Mouse (Mus musculus) CD4-positive, CD25-positive, alpha-beta regulatory T cell, adult 4 months (primary cell): ENCODE results near the gene Tpsab1. TPM values are rescaled to one million over a fixed set of nuclear protein-coding genes. Genes with fewer than 3 reads are reported as not detected.

ENCODE experiments used
- ATAC-seq: one replicate; pipeline ENCODE4 v1.8.0; 2017
- polyA plus RNA-seq, 2 experiments: library from polyadenylated mRNA; unstranded; fragments of 100-300 nt; shearing (Covaris generic); gene quantifications; one replicate each; pipeline ENCODE4 v1.2.1; 2017

Tpsab1 gene
- polyA plus RNA-seq, result not detected

GRCm38 (mm10) chr17:25345462-25345861 is at the start of gene Tpsab1:
Tpsab1 (minus strand) TSS chr17:25345562.
- ATAC-seq, result no peak

- no peak for ATAC-seq
Measured at GRCm38 (mm10) chr17:25394526-25394925, 49.2 kb upstream of the Tpsab1 start.

- ATAC-seq, result no peak
Measured at GRCm38 (mm10) chr17:25374011-25374410, 28.6 kb upstream of the Tpsab1 start.

GRCm38 (mm10) chr17:25372491-25372890 is 27.1 kb upstream of the Tpsab1 start:
- ATAC-seq, result no peak

- no peak for ATAC-seq
Measured at GRCm38 (mm10) chr17:25368973-25369372, 23.6 kb upstream of the Tpsab1 start, which contains the start of gene Tpsg1. Tpsg1 (plus strand) TSS chr17:25369273.

GRCm38 (mm10) chr17:25366005-25366404 is 20.6 kb upstream of the Tpsab1 start, which contains the start of gene Tpsb2:
Tpsb2 (plus strand) TSS chr17:25366305.
- no peak for ATAC-seq

- ATAC-seq, result no peak
Measured at GRCm38 (mm10) chr17:25363726-25364125, 18.4 kb upstream of the Tpsab1 start.

GRCm38 (mm10) chr17:25361291-25361690 is 15.9 kb upstream of the Tpsab1 start:
- no peak for ATAC-seq

GRCm38 (mm10) chr17:25341490-25341889 is 3.9 kb downstream of the Tpsab1 start:
- no peak for ATAC-seq

- ATAC-seq, result no peak
Measured at GRCm38 (mm10) chr17:25340003-25340402, 5.4 kb downstream of the Tpsab1 start.

GRCm38 (mm10) chr17:25338218-25338617 is 7.1 kb downstream of the Tpsab1 start:
- ATAC-seq, result no peak

GRCm38 (mm10) chr17:25333943-25334342 is 11.4 kb downstream of the Tpsab1 start:
- no peak for ATAC-seq

- no peak for ATAC-seq
Measured at GRCm38 (mm10) chr17:25332321-25332720, 13.0 kb downstream of the Tpsab1 start.

GRCm38 (mm10) chr17:25322930-25323329 is 22.4 kb downstream of the Tpsab1 start:
- no peak for ATAC-seq

- ATAC-seq, result no peak
Measured at GRCm38 (mm10) chr17:25320819-25321218, 24.5 kb downstream of the Tpsab1 start.

GRCm38 (mm10) chr17:25318354-25318753 is 27.0 kb downstream of the Tpsab1 start, which contains the start of gene Prss29:
Prss29 (plus strand) TSS chr17:25318654.
- no peak for ATAC-seq

GRCm38 (mm10) chr17:25308346-25308745 is 37.0 kb downstream of the Tpsab1 start, which contains the start of gene Prss28:
Prss28 (plus strand) TSS chr17:25308646.
- no peak for ATAC-seq

- ATAC-seq, result no peak
Measured at GRCm38 (mm10) chr17:25298094-25298493, 47.3 kb downstream of the Tpsab1 start, which contains the start of gene Prss34. Prss34 (plus strand) TSS chr17:25298394.

- no peak for ATAC-seq
Measured at GRCm38 (mm10) chr17:25294111-25294510, 51.3 kb downstream of the Tpsab1 start.

GRCm38 (mm10) chr17:25293495-25293894 is 51.9 kb downstream of the Tpsab1 start:
- no peak for ATAC-seq

Other genes starting within 250 kb of the Tpsab1 start
- gene Telo2, start 229.6 kb downstream of the Tpsab1 start, polyA plus RNA-seq, result 10 to 100 TPM; 24.4 to 36.8 TPM
- gene Ptx4, start 224.8 kb downstream of the Tpsab1 start, polyA plus RNA-seq, result not detected
- 10 to 100 TPM; 18.2 to 33.2 TPM for gene Clcn7, start 212.2 kb downstream of the Tpsab1 start, polyA plus RNA-seq
- gene Ccdc154, start 183.1 kb downstream of the Tpsab1 start, polyA plus RNA-seq, result not detected
- not detected for gene Gm38655, start 170.1 kb downstream of the Tpsab1 start, polyA plus RNA-seq
- gene BC003965, start 161.0 kb downstream of the Tpsab1 start, polyA plus RNA-seq, result 10 to 100 TPM; 15.6 to 20.7 TPM
- 10 to 100 TPM; 18.4 to 30.0 TPM for gene Unkl, start 157.2 kb downstream of the Tpsab1 start, polyA plus RNA-seq
- 10 to 100 TPM; 76.7 to 77.2 TPM for gene Gnptg, start 105.4 kb downstream of the Tpsab1 start, polyA plus RNA-seq
- gene Tsr3, start 105.4 kb downstream of the Tpsab1 start, polyA plus RNA-seq, result 10 to 100 TPM; 35.1 to 36.0 TPM
- gene Baiap3, start 89.2 kb downstream of the Tpsab1 start, polyA plus RNA-seq, result 10 to 100 TPM; 14.4 to 31.1 TPM
- gene Ube2i, start 70.9 kb downstream of the Tpsab1 start, polyA plus RNA-seq, result 100 to 1,000 TPM; 417 to 488 TPM
- gene Prss34, start 47.2 kb downstream of the Tpsab1 start, polyA plus RNA-seq, result not detected
- gene Prss28, start 36.9 kb downstream of the Tpsab1 start, polyA plus RNA-seq, result not detected
- not detected for gene Prss29, start 26.9 kb downstream of the Tpsab1 start, polyA plus RNA-seq
- not detected for gene Tpsb2, start 20.7 kb upstream of the Tpsab1 start, polyA plus RNA-seq
- gene Tpsg1, start 23.7 kb upstream of the Tpsab1 start, polyA plus RNA-seq, result not detected
- gene Cacna1h, start 88.2 kb upstream of the Tpsab1 start, polyA plus RNA-seq, result not detected
- not detected for gene Tekt4, start 109.1 kb upstream of the Tpsab1 start, polyA plus RNA-seq
- gene Sstr5, start 151.7 kb upstream of the Tpsab1 start, polyA plus RNA-seq, result not detected
- gene Sox8, start 225.1 kb upstream of the Tpsab1 start, polyA plus RNA-seq, result not detected
- gene Lmf1, start 233.5 kb upstream of the Tpsab1 start, polyA plus RNA-seq, result 10 to 100 TPM; 22.0 to 26.0 TPM